Mouse (Mus musculus): Measurements from ENCODE around the gene Cyp2u1.

- TF ChIP-seq TCF3 (IDR thresholded peaks at IDR 0.05; ENCODE audit: insufficient read length, low read depth) (no peak), TCF12 (IDR thresholded peaks at IDR 0.05; ENCODE audit: insufficient read depth, poor library complexity, severe bottlenecking) (no peak), POLR2A (IDR thresholded peaks at IDR 0.05; ENCODE audit: insufficient read length, low read depth) (no peak), MYOG (IDR thresholded peaks at IDR 0.05; ENCODE audit: control insufficient read depth in 1 of 3, insufficient read depth in 1 of 3, insufficient read length in 2 of 3, low read depth in 2 of 3) (no peak), USF1 (IDR thresholded peaks at IDR 0.05; ENCODE audit: low read depth) (no peak), POLR2AphosphoS2 (IDR thresholded peaks at IDR 0.05; ENCODE audit: insufficient read length, low read depth) (no peak), MAX (IDR thresholded peaks at IDR 0.05; ENCODE audit: low read depth) (no peak), E2F4 (IDR thresholded peaks at IDR 0.05; ENCODE audit: insufficient read depth) (no peak)
Observed at GRCm38 (mm10) chr3:131348579-131348950, 45.5 kb upstream of the Cyp2u1 start.

Measured in myocyte (in vitro differentiated cells).